Mouse (Mus musculus): ENCODE data around the gene Slc5a8. TPM values are rescaled to one million over a fixed set of nuclear protein-coding genes. Genes with fewer than 3 reads are reported as not detected.

Gene Slc5a8
- total RNA-seq, 2 experiments from 2014 or later, result not detected

DNA sequence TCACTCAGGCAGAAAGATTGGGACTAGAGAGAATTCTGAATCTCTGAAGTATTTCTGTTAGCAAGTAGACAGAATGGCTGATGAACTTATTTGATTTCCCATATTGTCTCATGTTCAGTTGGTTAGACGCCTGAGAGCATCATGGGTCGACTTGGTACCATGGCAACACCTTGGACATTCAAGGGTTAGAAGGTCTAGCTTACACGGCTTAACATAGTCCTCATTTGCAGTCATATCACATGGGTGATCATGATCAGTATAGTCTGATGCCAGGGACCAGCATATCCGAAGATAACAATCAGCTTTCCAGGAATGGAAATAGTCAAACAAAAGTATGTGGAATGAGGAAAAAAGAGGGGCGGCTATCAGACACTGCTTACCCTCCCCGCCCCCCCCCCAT lies 93.1 kb downstream of the Slc5a8 start:
- intact Hi-C loops (cut with DNase I), result no loop called here
- DNase-seq, result no peak

Other genes starting within 250 kb of the Slc5a8 start
- gene Spic, start 201.0 kb upstream of the Slc5a8 start, total RNA-seq (2021), result under 1 TPM in 1 of 2 experiments, not detected in 1; 0.20 TPM
- 10 to 100 TPM; 92.5 to 95.3 TPM for gene Arl1, start 155.1 kb upstream of the Slc5a8 start, total RNA-seq (2021)
- 10 to 100 TPM; 14.5 to 17.4 TPM for gene Utp20, start 59.2 kb upstream of the Slc5a8 start, total RNA-seq (2021)